In genomic region chr4:119223696-119224095, GRCm38 (mm10) we compare ENCODE assay signal across 9 mouse cellular contexts. TPM values are rescaled to one million over a fixed set of nuclear protein-coding genes. Genes with fewer than 3 reads are reported as not detected.
DNase-seq lines count a peak whose midpoint lies in the region; ATAC-seq lines count a peak whose summit lies in the region.
"Had no signal": no experiment of that assay in that cellular context is flagged by ENCODE, and none has a peak within 500 bp of the region (broad histone marks: within the 10 kb centered on the region; RNA-seq: fewer than 3 reads in every experiment).

No protein-coding gene starts in this region.

- ATAC-seq in midbrain, embryonic 13.5 days, result peak; percentile 24; the same call in 1 of the 2 replicates
- no peak for ATAC-seq in midbrain, embryonic 14.5 days (ENCODE audit: low FRiP score, low TSS enrichment)

- no peak overlapping the region for H3K9ac ChIP-seq in midbrain, embryonic 13.5 days (replicated peaks)
- H3K9ac ChIP-seq in midbrain, embryonic 14.5 days (replicated peaks; ENCODE audit: low read length), result no peak overlapping the region
- H3K9ac ChIP-seq: neural tube, embryonic 12.5 days had no signal

- intact Hi-C loops in heart, postnatal 36 days (cut with DNase I), result no loop called here

- H3K9me3 ChIP-seq in midbrain, embryonic 13.5 days, result no peaks in the 10 kb centered on the region
- H3K9me3 ChIP-seq in midbrain, embryonic 10.5 days (replicated peaks), result no peaks in the 10 kb centered on the region
- H3K9me3 ChIP-seq in midbrain, embryonic 14.5 days (ENCODE audit: control insufficient read depth, low read length), result no peaks in the 10 kb centered on the region
- H3K9me3 ChIP-seq: neural tube, embryonic 12.5 days had no signal

- H3K4me1 ChIP-seq in midbrain, embryonic 13.5 days (replicated peaks), result no peaks in the 10 kb centered on the region
- H3K4me1 ChIP-seq in midbrain, embryonic 10.5 days, result no peaks in the 10 kb centered on the region
- H3K4me1 ChIP-seq in midbrain, embryonic 14.5 days (ENCODE audit: control insufficient read depth, insufficient read depth, low read length), result no peaks in the 10 kb centered on the region
- H3K4me1 ChIP-seq: neural tube, embryonic 12.5 days had no signal

- no peak overlapping the region for H3K27ac ChIP-seq in midbrain, embryonic 13.5 days
- H3K27ac ChIP-seq in midbrain, embryonic 10.5 days (replicated peaks), result no peak overlapping the region
- H3K27ac ChIP-seq in midbrain, embryonic 14.5 days (replicated peaks; ENCODE audit: low read depth, low read length), result no peak overlapping the region
- H3K27ac ChIP-seq: neural tube, embryonic 12.5 days had no signal

- WGBS in midbrain, embryonic 13.5 days, result 88% methylated on average over 1 of the region's 1 CpGs
- WGBS in midbrain, embryonic 10.5 days, result 84% methylated on average over 1 of the region's 1 CpGs
- 86% methylated on average over 1 of the region's 1 CpGs for WGBS in midbrain, embryonic 14.5 days

- no peaks in the 10 kb centered on the region for H3K27me3 ChIP-seq in midbrain, embryonic 13.5 days
- H3K27me3 ChIP-seq in midbrain, embryonic 10.5 days (ENCODE audit: low read depth, poor library complexity, severe bottlenecking), result no peaks in the 10 kb centered on the region
- H3K27me3 ChIP-seq in midbrain, embryonic 14.5 days (ENCODE audit: control insufficient read depth, insufficient read depth, low read length), result no peaks in the 10 kb centered on the region
- H3K27me3 ChIP-seq: neural tube, embryonic 12.5 days had no signal

- H3K4me2 ChIP-seq in midbrain, embryonic 13.5 days (replicated peaks), result no peak overlapping the region
- H3K4me2 ChIP-seq in midbrain, embryonic 14.5 days (ENCODE audit: low read length), result no peak overlapping the region
- H3K4me2 ChIP-seq: neural tube, embryonic 12.5 days had no signal

- DNase-seq in midbrain, embryonic 10.5 days (ENCODE audit: low spot score), result no peak
- peak; percentile 78 for DNase-seq in NIH3T3 (ENCODE audit: low read depth)
- DNase-seq in c-Kit-positive CD71-positive TER-119-positive erythroid progenitor cells, embryonic 14.5 days (ENCODE audit: low spot score), result peak; percentile 72
- peak; percentile 42 for DNase-seq in kidney, postnatal 14 days
- peak; percentile 51 for DNase-seq in midbrain, embryonic 14.5 days
- no peak for DNase-seq in heart, postnatal 36 days

- no peak overlapping the region for H3K4me3 ChIP-seq in midbrain, embryonic 13.5 days (replicated peaks)
- no peak overlapping the region for H3K4me3 ChIP-seq in midbrain, embryonic 10.5 days
- no peak overlapping the region for H3K4me3 ChIP-seq in midbrain, embryonic 14.5 days (replicated peaks; ENCODE audit: low read depth, low read length)
- H3K4me3 ChIP-seq: neural tube, embryonic 12.5 days had no signal

- peaks cover 59% of the 10 kb centered on the region for H3K36me3 ChIP-seq in midbrain, embryonic 13.5 days
- peaks cover 60% of the 10 kb centered on the region for H3K36me3 ChIP-seq in midbrain, embryonic 10.5 days
- peaks cover 46% of the 10 kb centered on the region for H3K36me3 ChIP-seq in midbrain, embryonic 14.5 days (ENCODE audit: control insufficient read depth, insufficient read depth, low read length)

RNA-seq across cellular contexts. Expression of gene Tmem269, which starts 5.7 kb away (rescaled TPM):
- 0.34 and 0.36 TPM in 2 replicates for polyA plus RNA-seq in midbrain, embryonic 13.5 days (2015; fragmentation: Nextera tagmentation; extraction: Ambion mirVana)
- 0.09 TPM in 1 of 2 replicates, not detected in the other for polyA plus RNA-seq in midbrain, embryonic 10.5 days (2016; fragmentation: Nextera tagmentation; extraction: Ambion mirVana)
- polyA plus RNA-seq in midbrain, embryonic 14.5 days (2014; fragmentation: Nextera tagmentation; extraction: Ambion mirVana), result 0.29 and 0.54 TPM in 2 replicates
- not detected for total RNA-seq in heart, postnatal 36 days (2021)

RNA-seq across cellular contexts. Expression of gene AU022252, which starts 8.8 kb away (rescaled TPM):
- 30.2 and 34.4 TPM in 2 replicates for polyA plus RNA-seq in midbrain, embryonic 13.5 days (2015; fragmentation: Nextera tagmentation; extraction: Ambion mirVana)
- 37.3 and 41.3 TPM in 2 replicates for polyA plus RNA-seq in midbrain, embryonic 10.5 days (2016; fragmentation: Nextera tagmentation; extraction: Ambion mirVana)
- polyA plus RNA-seq in midbrain, embryonic 14.5 days (2014; fragmentation: Nextera tagmentation; extraction: Ambion mirVana), result 21.1 and 26.0 TPM in 2 replicates
- total RNA-seq in heart, postnatal 36 days (2021), result 10 to 100 TPM; 22.2 to 24.5 TPM

RNA-seq across cellular contexts. Expression of gene P3h1, which starts 9.0 kb away (rescaled TPM):
- polyA plus RNA-seq in midbrain, embryonic 13.5 days (2015; fragmentation: Nextera tagmentation; extraction: Ambion mirVana), result 8.1 and 9.9 TPM in 2 replicates
- polyA plus RNA-seq in midbrain, embryonic 10.5 days (2016; fragmentation: Nextera tagmentation; extraction: Ambion mirVana), result 15.9 and 19.1 TPM in 2 replicates
- polyA plus RNA-seq in midbrain, embryonic 14.5 days (2014; fragmentation: Nextera tagmentation; extraction: Ambion mirVana), result 10.1 TPM in 2 replicates
- 10 to 100 TPM; 13.3 to 15.1 TPM for total RNA-seq in heart, postnatal 36 days (2021)

RNA-seq across cellular contexts. Expression of gene Svbp, which starts 28.6 kb away (rescaled TPM):
- polyA plus RNA-seq in midbrain, embryonic 13.5 days (2015; fragmentation: Nextera tagmentation; extraction: Ambion mirVana), result 227 and 237 TPM in 2 replicates
- polyA plus RNA-seq in midbrain, embryonic 10.5 days (2016; fragmentation: Nextera tagmentation; extraction: Ambion mirVana), result 152 and 156 TPM in 2 replicates
- polyA plus RNA-seq in midbrain, embryonic 14.5 days (2014; fragmentation: Nextera tagmentation; extraction: Ambion mirVana), result 253 and 300 TPM in 2 replicates
- total RNA-seq in heart, postnatal 36 days (2021), result 10 to 100 TPM; 19.0 to 19.6 TPM

RNA-seq across cellular contexts. Expression of gene Cldn19, which starts 31.5 kb away (rescaled TPM):
- 0.55 and 1.3 TPM in 2 replicates for polyA plus RNA-seq in midbrain, embryonic 13.5 days (2015; fragmentation: Nextera tagmentation; extraction: Ambion mirVana)
- polyA plus RNA-seq in midbrain, embryonic 10.5 days (2016; fragmentation: Nextera tagmentation; extraction: Ambion mirVana), result 0.12 and 0.17 TPM in 2 replicates
- 1.4 and 1.8 TPM in 2 replicates for polyA plus RNA-seq in midbrain, embryonic 14.5 days (2014; fragmentation: Nextera tagmentation; extraction: Ambion mirVana)
- not detected for total RNA-seq in heart, postnatal 36 days (2021)
- polyA plus RNA-seq: heart, embryonic 16.5 days had no signal

Comparison
In these comparisons a context has a peak if more than half of its experiments do, and no peak if none do; other contexts are left out.
1. DNase-seq: peak in NIH3T3 (single experiment), c-Kit-positive CD71-positive TER-119-positive erythroid progenitor cells, embryonic 14.5 days (single experiment), kidney, postnatal 14 days (single experiment) and midbrain, embryonic 14.5 days (single experiment); none in midbrain, embryonic 10.5 days (single experiment) and heart, postnatal 36 days (0 of 2).